Mouse (Mus musculus): ENCODE data around the gene Cfap36.

DNA sequence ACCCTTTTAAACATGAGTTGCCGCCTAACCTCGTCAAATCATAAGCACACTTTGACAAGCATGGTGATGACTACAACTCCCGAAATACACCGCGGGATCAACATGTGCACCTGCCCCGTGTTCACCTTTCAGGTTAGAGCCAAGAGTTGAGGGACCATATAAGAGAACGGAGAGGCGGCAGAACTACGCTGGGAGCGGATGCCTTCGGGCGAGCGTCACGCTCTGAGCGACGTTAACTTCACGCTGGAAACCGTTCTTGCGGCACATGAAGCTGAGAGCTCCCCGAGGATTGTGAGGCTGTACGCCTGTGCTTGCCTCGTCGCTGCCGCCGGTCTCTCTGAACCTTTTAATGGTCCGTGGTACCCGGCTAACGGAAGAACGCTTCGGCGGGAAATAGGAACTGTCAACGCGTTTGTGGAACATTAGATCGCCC is 75.2 kb downstream of the Cfap36 start:
- TF ChIP-seq POLR2A (IDR thresholded peaks at IDR 0.05; ENCODE audit: low read depth, low read length): no peak
- no peak for TF ChIP-seq CTCF (IDR thresholded peaks at IDR 0.05; ENCODE audit: extremely low read depth, insufficient read depth, insufficient read length, insufficient replicate concordance)
